Mouse (Mus musculus): ENCODE data around the gene Gm10840. TPM values are rescaled to one million over a fixed set of nuclear protein-coding genes. Genes with fewer than 3 reads are reported as not detected.
"Not testable (repeated sequence)": the region's sequence is repeated elsewhere in the genome, so short reads cannot be mapped to it uniquely, and the experiment has no call there.

Gm10840 gene
- total RNA-seq, 4 experiments from 2014 or later = not detected

- DNase-seq = not testable (repeated sequence)
Observed at GRCm38 (mm10) chr11:106199997-106200396, 39.3 kb downstream of the Gm10840 start.

GRCm38 (mm10) chr11:106200756-106201155, 40.1 kb downstream of the Gm10840 start:
- DNase-seq = no peak

- no peak for DNase-seq
Observed at GRCm38 (mm10) chr11:106201337-106202122, 40.9 kb downstream of the Gm10840 start.

GRCm38 (mm10) chr11:106202123-106202465, 41.4 kb downstream of the Gm10840 start, which contains the start of gene Strada:
Strada (minus strand) TSS chr11:106202168.
- no peak for DNase-seq

Other genes starting within 250 kb of the Gm10840 start
- gene Cyb561, start 207.5 kb upstream of the Gm10840 start, total RNA-seq (2022) = 100 to 1,000 TPM; 214 to 322 (median 255) TPM
- 10 to 100 TPM in 3 of 4 experiments, 1 to 10 TPM in 1; 9.4 to 22.2 (median 12.1) TPM for gene Ace, start 192.9 kb upstream of the Gm10840 start, total RNA-seq (2022)
- gene Ace3, start 166.2 kb upstream of the Gm10840 start, total RNA-seq (2022) = not detected
- under 1 TPM; 0.31 to 0.67 (median 0.40) TPM for gene Kcnh6, start 152.7 kb upstream of the Gm10840 start, total RNA-seq (2022)
- gene Dcaf7, start 124.0 kb upstream of the Gm10840 start, total RNA-seq (2022) = 10 to 100 TPM; 57.3 to 79.3 (median 70.3) TPM
- gene Taco1, start 94.8 kb upstream of the Gm10840 start, total RNA-seq (2022) = 10 to 100 TPM; 26.3 to 38.6 (median 33.1) TPM
- 10 to 100 TPM; 41.7 to 58.2 (median 47.2) TPM for gene Map3k3, start 76.2 kb upstream of the Gm10840 start, total RNA-seq (2022)
- 10 to 100 TPM in 3 of 4 experiments, 1 to 10 TPM in 1; 9.6 to 18.9 (median 14.3) TPM for gene Limd2, start within 50 bp of the Gm10840 start, total RNA-seq (2022)
- gene Strada, start 41.3 kb downstream of the Gm10840 start, total RNA-seq (2022) = 10 to 100 TPM; 15.1 to 26.8 (median 19.3) TPM
- gene Ccdc47, start 55.5 kb downstream of the Gm10840 start, total RNA-seq (2022) = 100 to 1,000 TPM in 3 of 4 experiments, 10 to 100 TPM in 1; 84.3 to 125 (median 116) TPM
- 10 to 100 TPM; 53.4 to 71.6 (median 64.1) TPM for gene Ddx42, start 56.1 kb downstream of the Gm10840 start, total RNA-seq (2022)
- 10 to 100 TPM; 42.3 to 82.3 (median 59.1) TPM for gene Ftsj3, start 95.2 kb downstream of the Gm10840 start, total RNA-seq (2022)
- 100 to 1,000 TPM; 151 to 166 (median 154) TPM for gene Psmc5, start 95.3 kb downstream of the Gm10840 start, total RNA-seq (2022)
- 10 to 100 TPM; 74.0 to 91.9 (median 85.8) TPM for gene Smarcd2, start 112.1 kb downstream of the Gm10840 start, total RNA-seq (2022)
- gene Tcam1, start 115.8 kb downstream of the Gm10840 start, total RNA-seq (2022) = under 1 TPM in 3 of 4 experiments, not detected in 1; 0.15 to 0.19 (median 0.17) TPM
- gene Gh, start 141.0 kb downstream of the Gm10840 start, total RNA-seq (2022) = not detected
- gene Cd79b, start 153.9 kb downstream of the Gm10840 start, total RNA-seq (2022) = 1 to 10 TPM; 1.2 to 2.3 (median 1.6) TPM
- under 1 TPM in 3 of 4 experiments, not detected in 1; 0.06 to 0.43 (median 0.07) TPM for gene Scn4a, start 192.4 kb downstream of the Gm10840 start, total RNA-seq (2022)
- under 1 TPM in 1 of 4 experiments, not detected in 3; 0.65 TPM for gene Prr29, start 204.6 kb downstream of the Gm10840 start, total RNA-seq (2022)
- gene Icam2, start 227.2 kb downstream of the Gm10840 start, total RNA-seq (2022) = 10 to 100 TPM; 10.0 to 15.8 (median 13.6) TPM

Data from adrenal gland, adult 8-10 months (tissue).